Mouse (Mus musculus): ENCODE measurements at regions not wholly inside any gene's neighbourhood (a gene's known extent, or its start where the extent isn't known, plus 50 kb on each side); places are given as distances from the start of the nearest gene placed in this dataset.
"Not testable (repeated sequence)": the region's sequence is repeated elsewhere in the genome, so short reads cannot be mapped to it uniquely, and the experiment has no call there.

DNA sequence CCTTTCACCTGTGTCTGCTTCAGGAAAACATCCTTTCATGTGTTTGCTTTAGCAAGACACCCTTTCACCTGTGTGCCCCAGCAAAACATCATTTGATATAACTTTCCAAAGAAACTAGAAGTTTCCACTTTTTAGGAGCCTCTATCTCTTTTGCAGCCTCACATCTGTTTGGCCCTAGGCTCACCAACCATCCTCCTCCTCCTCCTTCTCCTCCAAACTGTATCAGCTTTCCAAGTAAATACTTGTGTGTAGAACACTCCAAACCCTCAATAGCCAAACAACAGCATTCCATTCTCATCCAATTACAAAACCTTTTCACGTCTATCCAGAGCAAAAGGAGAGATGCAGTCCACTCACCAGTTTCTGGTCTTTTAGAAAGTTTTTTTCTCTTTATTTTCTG is 133.1 kb downstream of the Zxdb start:
- Histone ChIP-seq H3K27me3 (ENCODE audit: control insufficient read depth, insufficient read depth, low read depth, low read length) (no peaks in the 10 kb centered on the region), H3K4me2 (ENCODE audit: low read length) (no peak overlapping the region), H3K36me3 (ENCODE audit: control insufficient read depth, insufficient read depth, low read length) (no peaks in the 10 kb centered on the region), H3K4me3 (ENCODE audit: low read depth, low read length) (no peak overlapping the region), H3K4me1 (ENCODE audit: control insufficient read depth, insufficient read depth, low read length) (no peaks in the 10 kb centered on the region), H3K9me3 (replicated peaks; ENCODE audit: control insufficient read depth, low read length, poor library complexity, severe bottlenecking) (no peaks in the 10 kb centered on the region), H3K27ac (ENCODE audit: low read length) (no peak overlapping the region), H3K9ac (ENCODE audit: low read depth, low read length) (no peak overlapping the region)
- no peak for ATAC-seq
- 54% methylated on average over 1 of the region's 1 CpGs for whole genome bisulfite sequencing

DNA sequence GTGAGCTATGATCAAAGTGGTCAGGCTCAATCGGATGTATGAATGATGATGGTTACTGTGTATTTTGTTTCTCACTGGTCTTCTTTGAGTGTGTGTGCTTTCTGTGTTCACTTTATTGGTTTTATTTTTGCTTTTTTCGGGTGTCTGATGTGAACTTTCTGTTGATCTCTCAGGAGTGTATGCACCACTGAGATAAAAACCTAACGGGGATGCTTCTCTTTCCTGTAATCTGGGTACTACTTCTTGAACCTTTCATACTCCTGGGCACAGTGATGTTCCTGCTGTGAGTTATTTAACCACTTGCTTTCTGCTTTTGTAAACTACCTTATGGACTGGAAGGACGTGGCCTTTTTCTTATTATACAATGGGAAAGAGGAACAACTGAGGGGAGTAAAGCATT is 133.6 kb downstream of the Zxdb start:
- Histone ChIP-seq H3K9me3 (replicated peaks; ENCODE audit: control insufficient read depth, low read length, poor library complexity, severe bottlenecking) (no peaks in the 10 kb centered on the region), H3K4me3 (ENCODE audit: low read depth, low read length) (no peak overlapping the region), H3K27ac (ENCODE audit: low read length) (no peak overlapping the region), H3K4me1 (ENCODE audit: control insufficient read depth, insufficient read depth, low read length) (no peaks in the 10 kb centered on the region), H3K9ac (ENCODE audit: low read depth, low read length) (no peak overlapping the region), H3K4me2 (ENCODE audit: low read length) (no peak overlapping the region), H3K27me3 (ENCODE audit: control insufficient read depth, insufficient read depth, low read depth, low read length) (no peaks in the 10 kb centered on the region), H3K36me3 (ENCODE audit: control insufficient read depth, insufficient read depth, low read length) (no peaks in the 10 kb centered on the region)
- ATAC-seq: no peak
- 65% methylated on average over 4 of the region's 4 CpGs for WGBS

DNA sequence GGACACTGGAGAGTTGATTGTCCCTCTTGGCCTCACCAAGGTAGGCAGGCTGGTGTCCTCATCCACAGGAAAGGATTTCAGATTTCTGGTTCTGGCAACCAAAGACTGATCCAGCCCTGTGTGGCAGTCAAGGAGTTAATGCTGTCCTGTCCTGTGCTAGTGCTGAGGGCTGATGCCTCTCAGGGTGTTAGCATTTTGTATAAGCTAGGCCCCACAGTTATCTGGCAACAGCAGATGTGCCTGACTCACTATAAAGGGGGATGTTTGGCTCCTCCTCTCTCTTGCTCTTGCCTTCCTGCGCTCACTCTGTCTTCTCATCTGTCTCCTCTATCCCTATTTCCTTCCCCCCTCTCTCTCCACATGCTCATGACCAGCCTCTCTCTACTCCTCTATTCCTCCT is 138.8 kb downstream of the Zxdb start:
- H3K9ac ChIP-seq (ENCODE audit: low read depth, low read length): no peak overlapping the region
- H3K36me3 ChIP-seq (ENCODE audit: control insufficient read depth, insufficient read depth, low read length): no peaks in the 10 kb centered on the region
- no peak overlapping the region for H3K4me2 ChIP-seq (ENCODE audit: low read length)
- H3K4me1 ChIP-seq (ENCODE audit: control insufficient read depth, insufficient read depth, low read length): no peaks in the 10 kb centered on the region
- H3K27me3 ChIP-seq (ENCODE audit: control insufficient read depth, insufficient read depth, low read depth, low read length): no peaks in the 10 kb centered on the region
- H3K4me3 ChIP-seq (ENCODE audit: low read depth, low read length): no peak overlapping the region
- no peak overlapping the region for H3K27ac ChIP-seq (ENCODE audit: low read length)
- ATAC-seq: no peak
- WGBS: 43% methylated on average over 1 of the region's 1 CpGs
- H3K9me3 ChIP-seq (replicated peaks; ENCODE audit: control insufficient read depth, low read length, poor library complexity, severe bottlenecking): no peaks in the 10 kb centered on the region

DNA sequence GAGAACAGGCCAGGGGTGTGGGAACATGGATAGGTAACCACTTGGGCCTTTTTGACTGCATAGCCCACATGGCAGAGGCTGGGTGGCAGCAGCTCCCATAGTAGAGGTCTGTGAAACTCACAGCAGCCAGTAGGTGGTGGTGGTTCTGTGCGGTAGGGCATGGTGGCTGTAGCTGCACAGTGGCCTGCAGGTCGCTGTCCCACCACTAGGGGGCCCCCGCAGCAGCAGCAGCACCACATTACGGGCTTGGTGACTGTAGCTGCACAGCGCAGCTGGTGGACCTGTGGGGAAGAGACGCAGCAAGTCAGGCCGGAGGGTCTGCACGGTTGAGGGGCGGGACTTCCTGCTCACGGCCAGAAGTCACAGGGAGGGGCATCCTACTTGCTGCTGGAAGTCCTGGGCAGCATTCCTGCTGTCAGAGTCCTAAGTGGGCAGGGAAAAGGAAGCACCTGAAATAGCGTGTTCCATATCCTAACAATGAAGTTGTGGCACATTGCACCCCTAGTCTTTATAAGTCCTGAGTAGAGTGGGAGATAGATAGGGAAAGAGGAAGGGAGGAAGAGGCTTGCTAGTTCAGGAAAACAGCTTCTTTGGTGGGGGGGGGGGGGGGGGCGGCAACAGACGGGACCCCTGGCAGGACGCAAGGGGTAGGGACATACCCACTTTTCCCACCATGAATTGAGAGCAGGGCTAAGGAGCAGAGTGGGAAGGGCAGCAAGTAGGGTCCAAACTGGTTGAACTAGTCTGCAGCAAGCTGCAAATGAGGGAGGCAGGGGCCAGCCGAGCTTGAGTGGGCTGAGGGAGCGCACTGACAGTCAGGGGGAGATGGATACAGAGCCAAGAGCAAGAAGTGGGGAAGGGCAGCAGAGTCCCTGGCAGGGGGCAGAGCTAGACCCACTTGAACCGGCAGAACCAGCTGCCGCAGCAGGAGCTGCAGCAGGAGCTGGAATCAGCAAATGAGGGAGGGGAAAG is 141.4 kb downstream of the Zxdb start:
- peak; percentile 100 for ATAC-seq
- Histone ChIP-seq H3K4me1 (ENCODE audit: control insufficient read depth, insufficient read depth, low read length) (no peaks in the 10 kb centered on the region), H3K36me3 (ENCODE audit: control insufficient read depth, insufficient read depth, low read length) (no peaks in the 10 kb centered on the region), H3K27me3 (ENCODE audit: control insufficient read depth, insufficient read depth, low read depth, low read length) (no peaks in the 10 kb centered on the region), H3K4me2 (ENCODE audit: low read length) (peak overlapping the region; percentile 59), H3K4me3 (ENCODE audit: low read depth, low read length) (peak overlapping the region; percentile 31), H3K9me3 (replicated peaks; ENCODE audit: control insufficient read depth, low read length, poor library complexity, severe bottlenecking) (no peaks in the 10 kb centered on the region), H3K9ac (ENCODE audit: low read depth, low read length) (peak overlapping the region; percentile 41; the same call in 1 of the 2 replicates), H3K27ac (ENCODE audit: low read length) (no peak overlapping the region)
- WGBS: 20% methylated on average over 17 of the region's 18 CpGs

DNA sequence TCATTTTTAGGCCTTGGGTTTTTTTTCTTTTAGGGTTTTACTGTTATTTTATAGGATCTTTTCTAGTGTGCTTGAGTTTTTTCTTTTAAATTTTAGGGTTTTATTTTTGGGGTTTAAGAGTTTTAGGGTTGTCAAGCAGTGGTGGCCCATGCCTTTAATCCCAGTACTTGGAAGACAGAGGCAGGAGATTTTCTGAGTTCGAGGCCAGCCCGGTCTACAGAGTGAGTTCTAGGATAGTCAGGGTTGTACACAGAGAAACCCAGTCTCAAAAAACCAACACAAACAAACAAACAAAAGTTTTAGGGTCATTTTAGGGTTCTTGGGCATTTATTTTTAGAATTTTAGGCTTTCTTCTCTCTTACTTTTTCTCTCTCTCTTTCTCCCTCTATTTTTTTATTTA is 142.9 kb downstream of the Spin4 start:
- H3K36me3 ChIP-seq (ENCODE audit: control insufficient read depth, insufficient read depth, low read length); H3K4me3 ChIP-seq (ENCODE audit: low read depth, low read length); H3K9me3 ChIP-seq (replicated peaks; ENCODE audit: control insufficient read depth, low read length, poor library complexity, severe bottlenecking); H3K27me3 ChIP-seq (ENCODE audit: control insufficient read depth, insufficient read depth, low read depth, low read length); H3K4me2 ChIP-seq (ENCODE audit: low read length); H3K27ac ChIP-seq (ENCODE audit: low read length); H3K4me1 ChIP-seq (ENCODE audit: control insufficient read depth, insufficient read depth, low read length); H3K9ac ChIP-seq (ENCODE audit: low read depth, low read length); ATAC-seq: not testable (repeated sequence)
- WGBS: 88% methylated on average over 2 of the region's 2 CpGs

Data from midbrain, embryonic 16.5 days (tissue).